Mouse (Mus musculus) spleen, postnatal 10 days (tissue): ENCODE measurements around the gene Gns.

ENCODE experiments used
- DNase-seq, 2 experiments: peaks; one replicate each; pipeline ENCODE4 v3.0.0; 2021 to 2022; ENCODE audit warnings: low spot score in 2 of 2

Gene Gns

DNA sequence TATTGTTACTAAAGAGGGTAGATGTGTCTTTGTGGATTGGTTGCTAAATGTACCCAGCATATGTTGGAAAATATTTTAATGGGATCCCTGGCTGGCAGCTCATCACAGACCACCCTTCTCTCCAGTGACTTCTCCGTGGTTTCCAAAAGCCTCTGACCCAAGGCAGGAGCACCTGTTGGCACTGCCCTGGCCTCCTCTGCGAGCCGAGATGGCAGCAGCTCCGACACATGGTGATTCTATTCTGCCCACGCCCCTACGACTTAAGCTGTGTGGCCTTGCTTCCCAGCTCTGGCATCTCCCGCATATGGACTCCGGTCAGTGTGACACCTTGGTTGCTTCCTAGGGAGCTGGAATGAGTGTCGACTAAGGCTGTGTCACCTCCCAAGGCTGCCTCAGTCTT is 38.2 kb downstream of the Gns start:
- DNase-seq = no peak

DNA sequence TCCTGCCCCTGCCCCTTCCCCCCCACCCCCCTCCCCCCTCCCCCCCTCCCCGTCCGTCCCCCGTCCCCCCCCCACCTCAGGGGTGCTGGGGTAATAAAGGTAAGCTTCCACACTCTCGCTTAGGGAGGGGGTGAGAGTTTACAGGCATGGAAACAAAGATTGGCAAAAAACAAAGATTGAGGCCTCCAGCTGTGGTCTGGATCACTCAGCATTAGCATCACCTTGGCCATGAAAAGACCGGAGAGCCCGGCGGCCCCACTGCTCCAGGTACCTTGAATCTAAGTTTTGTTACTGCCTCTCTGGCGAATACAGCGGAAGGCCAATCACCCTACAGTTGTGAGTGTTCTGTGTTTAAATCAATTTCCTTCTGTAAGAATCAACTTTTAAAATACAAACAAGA is 39.1 kb downstream of the Gns start:
- no peak for DNase-seq

DNA sequence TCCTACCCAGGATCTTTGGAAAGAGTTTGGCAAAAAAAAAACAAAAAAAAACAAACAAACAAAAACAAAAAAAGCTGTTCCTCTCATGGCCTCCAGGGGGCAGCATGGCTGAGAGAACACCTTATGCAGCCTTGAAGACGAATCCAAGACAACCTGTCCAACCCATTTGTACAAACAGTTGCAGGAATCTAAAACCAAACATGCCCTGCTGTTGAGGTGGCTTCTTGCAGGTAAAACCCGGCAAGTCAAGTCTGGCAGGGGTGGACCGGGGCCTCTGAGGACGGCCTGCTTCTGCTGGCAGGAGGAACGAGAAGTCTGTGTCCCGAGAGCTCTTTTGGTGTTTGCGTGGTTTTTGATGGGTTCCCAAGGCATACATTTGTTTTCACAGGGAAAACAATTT is 44.8 kb downstream of the Gns start:
- peak in 1 of 2 experiments; percentile 59 for DNase-seq

DNA sequence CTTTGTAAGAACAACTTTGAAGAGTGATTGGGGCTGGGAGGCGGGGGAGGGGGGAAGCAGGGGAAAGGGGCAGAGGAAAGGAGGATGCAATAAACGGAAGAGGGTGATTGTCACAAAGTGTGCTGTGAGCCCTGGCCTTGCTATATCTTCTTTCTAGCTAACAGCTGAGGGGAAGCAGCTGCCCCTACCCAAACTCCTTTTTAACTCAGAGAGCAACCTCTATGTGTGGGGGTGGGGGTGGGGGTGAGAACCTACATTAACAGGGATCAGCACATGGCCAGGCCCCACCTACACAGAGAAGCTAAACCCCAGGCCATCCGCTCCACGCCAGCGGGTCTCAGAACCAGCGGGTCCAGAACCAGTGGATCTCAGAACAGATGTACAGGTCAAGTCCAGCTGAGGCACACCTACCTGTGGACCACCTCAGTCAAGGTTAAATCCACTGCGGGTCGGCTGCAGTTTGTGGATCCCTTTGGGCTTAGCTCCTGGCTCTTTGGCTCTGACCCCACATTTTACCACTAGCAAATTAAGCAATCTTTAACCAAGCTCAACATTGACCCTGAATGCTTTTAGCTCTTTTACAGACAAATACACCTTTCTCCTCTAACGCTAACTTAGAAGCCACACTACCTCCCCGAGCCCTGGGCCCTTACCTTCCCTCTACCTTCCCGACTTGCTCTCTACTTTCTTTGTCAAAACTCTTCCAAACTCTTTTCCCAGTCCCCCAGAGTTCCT is 47.0 kb downstream of the Gns start:
- DNase-seq = no peak

DNA sequence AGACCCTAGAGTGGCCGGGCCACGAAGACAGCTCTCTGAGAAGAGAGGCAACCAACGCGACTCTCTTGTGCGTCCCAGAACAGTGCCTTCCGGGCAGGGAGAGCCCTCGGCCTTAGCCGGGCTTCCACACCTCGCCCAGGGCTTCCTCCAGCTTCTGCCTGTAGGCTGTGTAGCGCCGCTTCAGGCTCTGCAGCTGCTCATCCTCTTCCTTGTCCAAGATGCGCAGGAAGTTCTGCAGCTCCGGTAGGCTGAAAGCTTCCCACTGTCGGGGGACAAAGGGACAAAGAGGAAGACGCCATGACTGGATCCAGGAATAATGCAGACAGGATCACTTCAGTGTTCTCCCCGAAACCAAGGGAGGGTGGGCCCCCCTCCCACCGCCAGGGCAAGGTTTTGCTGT is 47.9 kb downstream of the Gns start:
- DNase-seq = no peak

DNA sequence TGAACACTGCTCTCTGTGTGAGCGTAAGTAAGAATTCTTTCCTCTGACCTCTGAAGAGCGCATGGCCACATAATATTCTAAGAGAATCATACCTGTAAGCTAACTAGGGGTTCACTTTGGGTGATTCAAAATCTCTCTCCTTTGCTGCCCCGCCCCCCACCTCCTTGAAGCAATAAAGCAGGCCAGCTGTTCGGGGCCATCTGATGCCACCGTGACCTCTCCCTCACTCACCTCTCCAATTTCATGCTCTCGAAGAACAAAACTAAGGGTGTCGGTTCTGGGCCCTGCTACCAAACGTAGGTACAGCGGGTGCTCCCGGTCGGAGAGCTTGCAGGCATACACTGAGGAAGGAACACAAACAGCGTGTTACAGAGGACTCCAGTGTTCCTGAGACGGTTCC is 49.2 kb downstream of the Gns start:
- no peak for DNase-seq

DNA sequence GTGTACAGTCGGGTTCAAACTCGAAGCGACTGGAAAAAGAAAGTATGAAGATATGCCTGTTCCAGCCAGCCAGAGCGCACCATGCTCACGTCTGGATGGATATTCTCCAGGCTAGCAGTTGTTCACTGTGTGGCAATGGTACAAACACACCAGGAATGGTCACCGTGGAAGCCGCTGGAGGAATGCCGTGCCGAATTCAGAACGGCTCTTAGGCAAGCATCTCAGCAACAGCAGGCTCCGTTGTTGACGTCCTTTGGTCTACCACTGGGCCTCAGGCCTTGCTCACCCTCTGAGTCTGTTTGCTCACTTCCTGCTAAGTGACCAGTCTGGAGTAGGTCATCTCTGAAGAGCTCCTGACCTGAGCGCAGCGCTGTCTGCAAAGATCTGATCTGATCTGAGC is 53.9 kb downstream of the Gns start:
- no peak for DNase-seq

DNA sequence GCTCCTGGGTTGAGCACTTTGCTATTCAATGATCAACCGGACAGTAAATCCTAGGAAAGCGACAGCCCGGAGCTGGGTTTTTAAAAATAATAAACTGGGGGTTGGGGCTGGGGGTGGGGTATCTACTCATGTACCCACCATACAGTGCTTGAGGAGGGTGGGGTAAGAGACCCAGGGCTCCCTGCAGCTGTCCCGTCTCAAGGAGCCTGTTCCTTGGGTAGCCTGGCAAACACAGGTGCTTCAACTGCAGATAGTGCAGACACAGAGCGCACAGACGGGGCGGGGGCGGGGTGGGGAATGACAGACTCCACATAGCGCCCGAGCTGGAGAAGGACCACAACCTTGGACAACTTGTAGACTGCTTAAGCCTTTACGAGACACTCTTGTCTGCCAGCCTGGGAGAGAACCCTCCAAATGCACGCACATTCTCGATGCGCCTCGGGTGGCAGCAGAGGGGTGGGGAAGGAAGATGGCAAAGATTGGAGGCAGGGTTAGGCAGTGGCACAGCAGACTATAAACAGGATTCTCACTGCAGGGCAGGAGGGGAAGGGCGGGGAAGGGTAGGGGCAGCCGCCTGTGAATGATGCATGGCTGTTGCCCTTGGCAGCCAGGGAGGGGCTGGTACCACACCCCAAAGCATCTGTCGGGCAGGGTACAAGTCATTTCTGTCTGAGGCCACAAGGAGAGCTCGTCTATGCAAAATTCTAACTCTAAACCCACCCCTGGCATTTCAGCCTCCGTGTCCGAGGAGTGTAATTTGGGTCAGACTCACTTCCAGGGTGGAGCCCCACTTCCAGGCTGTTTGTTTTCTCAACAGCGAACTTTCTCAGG is 55.0 kb downstream of the Gns start:
- peak in 1 of 2 experiments; percentile 63 for DNase-seq

DNA sequence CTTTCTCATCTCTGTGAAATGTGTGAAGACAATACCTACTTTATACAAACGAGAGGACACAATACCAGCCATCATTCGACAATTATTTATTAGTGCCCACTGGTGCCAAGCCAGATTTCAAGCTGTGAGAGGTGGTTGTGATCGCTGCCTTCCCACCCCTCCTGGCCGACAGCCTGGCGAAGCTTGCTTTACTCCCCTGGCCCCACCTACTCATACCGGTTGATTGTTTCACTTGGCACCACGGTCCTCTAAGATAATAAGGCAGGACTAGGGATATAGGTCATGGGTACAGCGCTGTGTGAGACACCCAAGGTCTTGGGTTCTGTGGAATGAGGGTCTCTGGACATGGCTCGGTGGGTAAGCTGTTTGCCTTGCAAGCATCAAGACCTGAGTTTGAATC is 56.1 kb downstream of the Gns start:
- no peak for DNase-seq

DNA sequence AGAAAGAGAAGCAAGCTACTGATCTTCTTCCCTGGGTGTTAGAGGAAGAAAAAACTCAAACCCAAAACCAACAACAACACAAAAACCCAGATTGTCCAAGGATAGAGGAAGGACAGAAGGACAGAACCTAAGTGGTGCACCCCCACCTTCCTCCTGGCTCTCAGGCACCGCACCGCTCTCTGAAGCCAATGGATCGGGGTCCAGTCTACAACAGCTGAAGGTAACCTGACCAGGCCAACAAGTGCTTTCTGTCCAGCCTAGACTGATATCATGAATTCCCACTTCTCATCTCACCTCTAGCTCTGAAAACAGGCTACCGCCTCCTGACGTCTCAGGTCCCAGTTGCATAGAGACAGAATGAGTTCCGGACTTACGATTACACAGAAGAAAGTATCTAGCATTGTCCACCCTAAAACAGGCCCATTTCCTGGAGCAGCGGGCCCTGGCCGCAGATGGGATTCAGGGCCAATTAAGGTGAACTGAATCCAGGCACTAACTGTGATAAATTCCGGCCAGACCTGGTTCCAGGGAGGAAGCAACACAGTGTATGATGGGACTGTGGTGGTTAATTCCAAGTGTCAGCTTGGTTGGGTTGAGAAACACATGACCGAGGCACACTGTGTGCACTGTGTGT is 56.9 kb downstream of the Gns start:
- no peak for DNase-seq

DNA sequence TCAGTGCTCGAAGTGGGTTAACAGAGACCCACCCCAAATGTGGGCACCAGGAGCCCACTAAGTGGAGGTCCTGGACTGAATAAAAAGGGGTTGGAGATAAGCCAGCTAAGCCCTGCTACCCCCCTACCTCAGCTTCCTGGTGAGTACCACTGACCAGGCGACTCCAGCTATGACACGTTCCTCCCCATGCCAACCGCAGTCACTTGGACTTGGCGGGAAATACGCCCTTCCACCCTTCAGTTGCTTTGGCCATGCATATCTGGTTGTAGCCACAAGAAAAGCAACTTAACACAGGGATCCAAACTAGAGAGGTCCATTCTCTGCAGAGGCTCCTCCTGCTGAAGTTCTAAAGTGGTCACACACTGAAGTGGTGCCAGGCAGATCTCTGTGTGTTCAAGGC is 57.4 kb downstream of the Gns start:
- DNase-seq = no peak

DNA sequence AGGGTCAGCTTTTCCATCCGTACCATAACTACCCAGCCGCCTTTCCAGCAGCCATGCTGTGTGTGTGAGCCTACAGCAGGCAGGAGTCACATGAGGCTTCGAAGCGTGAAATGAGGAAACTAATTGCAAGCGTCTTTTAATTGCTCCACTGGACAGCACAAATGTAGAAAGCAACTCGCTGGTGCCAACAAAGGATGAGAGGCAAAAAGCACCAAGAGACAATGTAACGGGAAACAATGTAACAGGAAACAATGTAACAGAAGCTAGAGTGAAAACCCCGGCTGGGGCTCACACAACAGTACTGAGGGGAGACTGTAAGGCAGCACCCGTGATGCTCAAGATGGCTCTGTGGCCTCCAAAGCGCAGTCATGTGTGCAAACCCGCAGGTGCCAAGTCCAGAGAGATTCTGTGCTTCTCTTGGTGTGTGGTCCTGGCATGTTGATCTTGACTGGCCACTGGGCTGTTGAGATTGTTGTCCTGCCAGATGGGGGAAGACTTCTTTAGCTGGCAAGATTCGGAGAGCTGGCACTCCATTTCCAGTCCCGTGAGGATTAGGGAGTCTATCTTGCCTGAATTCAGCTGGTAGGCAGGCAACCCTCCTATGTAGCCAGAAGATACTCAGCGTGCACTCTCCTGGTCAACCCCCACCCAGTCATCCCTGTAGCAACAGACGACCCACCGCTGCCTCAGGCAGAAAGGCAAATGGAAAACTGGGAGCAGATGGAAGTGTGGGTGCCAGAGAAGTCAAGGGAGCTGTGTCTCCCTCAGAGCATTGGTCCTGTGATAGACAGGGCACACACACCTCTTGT is 58.9 kb downstream of the Gns start:
- no peak for DNase-seq

DNA sequence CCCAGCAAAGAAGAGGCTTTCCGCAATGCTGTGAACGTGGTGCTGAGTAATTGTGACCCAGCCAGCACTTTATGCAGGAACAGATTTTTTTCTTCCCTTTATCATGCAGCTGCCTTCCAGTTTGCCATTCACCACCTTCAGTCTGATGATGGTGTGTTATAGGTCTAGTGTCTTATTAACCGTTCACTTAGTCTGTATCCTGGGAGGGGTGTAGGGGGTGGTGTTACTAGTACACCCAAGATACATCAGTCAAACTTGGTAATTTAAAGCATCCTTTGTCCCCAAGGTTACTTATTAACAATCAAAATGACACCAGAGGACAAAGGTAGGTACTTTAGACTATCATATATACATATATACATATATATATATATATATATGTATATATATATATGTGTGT is 59.6 kb downstream of the Gns start:
- DNase-seq = no peak

DNA sequence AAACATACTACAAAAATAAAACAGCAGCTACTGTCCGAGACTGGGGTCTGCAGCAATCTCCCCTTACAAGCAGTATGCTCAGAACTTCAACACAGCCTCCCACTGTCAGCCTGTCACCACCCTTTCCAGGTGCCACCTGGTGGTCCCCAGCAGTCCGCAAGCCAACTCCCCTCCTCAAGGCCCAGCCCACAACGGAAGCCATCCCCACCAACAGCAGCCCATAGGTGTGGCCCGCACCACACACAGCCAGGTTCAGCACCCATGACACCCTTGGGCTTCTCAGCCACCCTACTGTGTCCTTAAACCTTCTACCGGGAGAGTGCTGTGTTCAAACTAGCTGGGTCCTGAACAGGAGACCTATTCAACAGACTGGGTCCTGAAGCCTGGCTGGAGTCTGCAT is 60.2 kb downstream of the Gns start:
- DNase-seq = no peak

DNA sequence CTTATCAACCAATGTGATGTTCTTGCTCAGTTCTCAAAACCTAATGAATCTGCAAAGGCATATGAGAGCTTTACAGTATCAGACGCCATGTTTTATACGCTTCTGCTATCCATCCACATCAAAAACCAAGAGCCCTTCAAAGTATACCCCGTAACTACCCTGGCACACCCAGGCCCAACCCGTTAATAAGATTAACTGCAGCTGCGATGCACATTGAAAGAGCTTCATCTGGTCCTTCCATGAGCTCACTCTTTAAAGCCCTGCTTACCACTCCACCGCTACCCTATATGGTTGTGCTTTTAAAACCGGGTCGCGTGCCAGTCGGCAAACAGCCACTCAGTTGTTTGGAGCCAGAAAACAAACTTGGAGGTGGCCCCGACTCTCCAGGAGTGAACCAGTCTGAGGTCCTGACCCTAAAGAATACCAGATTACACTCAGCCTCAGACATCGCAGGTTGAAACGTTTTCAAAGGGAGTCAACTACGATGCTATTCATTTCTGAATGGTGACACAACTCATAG is 60.7 kb downstream of the Gns start:
- no peak for DNase-seq

DNA sequence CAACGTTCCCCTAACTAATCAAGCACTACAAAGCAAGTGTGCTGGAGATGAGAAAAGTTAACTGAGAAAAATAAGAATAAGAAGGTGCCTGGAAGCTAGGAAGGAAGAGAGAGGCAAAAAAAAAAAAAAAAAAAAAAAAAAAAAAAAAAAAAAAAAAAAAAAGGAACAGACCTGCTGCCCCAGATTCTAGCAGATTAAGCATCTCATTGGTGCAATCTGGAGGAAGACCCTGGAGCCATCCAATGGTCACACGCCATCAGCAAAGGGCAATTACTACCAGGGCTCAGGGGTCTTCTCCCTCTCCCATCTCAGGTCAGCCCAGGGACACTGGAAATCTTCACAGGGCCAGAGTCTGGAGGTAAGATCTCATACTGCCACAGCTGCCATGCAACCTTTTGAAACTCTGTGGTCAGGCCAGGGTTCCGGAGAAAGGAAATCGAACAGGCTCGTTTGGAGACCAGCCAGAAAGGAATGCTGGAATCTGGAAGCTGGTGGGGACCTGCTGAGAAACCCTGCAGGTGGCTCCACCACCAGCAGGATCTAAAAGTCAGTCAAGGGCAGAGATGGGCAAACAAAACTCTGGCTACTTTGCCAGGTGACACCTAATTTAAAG is 61.7 kb downstream of the Gns start:
- DNase-seq = no peak

DNA sequence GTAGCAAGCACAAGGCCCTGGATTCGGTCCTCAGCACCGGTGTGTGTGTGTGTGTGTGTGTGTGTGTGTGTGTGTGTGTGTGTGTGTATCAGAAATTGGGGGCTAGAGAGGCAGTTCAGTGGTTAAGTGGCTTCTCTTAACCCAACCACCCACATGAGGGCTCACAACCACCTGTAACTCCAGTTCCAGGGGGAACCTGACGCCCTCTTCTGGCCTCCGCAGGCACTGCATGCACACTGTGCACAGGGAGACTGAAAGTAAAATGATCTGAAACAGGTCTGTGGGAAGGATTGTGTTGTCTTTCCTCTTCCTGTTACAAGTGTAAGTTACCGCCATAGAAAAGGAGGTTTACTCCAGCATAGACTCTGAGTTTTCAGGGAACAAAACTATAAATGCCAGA is 62.2 kb downstream of the Gns start:
- DNase-seq = peak in 1 of 2 experiments; percentile 76

DNA sequence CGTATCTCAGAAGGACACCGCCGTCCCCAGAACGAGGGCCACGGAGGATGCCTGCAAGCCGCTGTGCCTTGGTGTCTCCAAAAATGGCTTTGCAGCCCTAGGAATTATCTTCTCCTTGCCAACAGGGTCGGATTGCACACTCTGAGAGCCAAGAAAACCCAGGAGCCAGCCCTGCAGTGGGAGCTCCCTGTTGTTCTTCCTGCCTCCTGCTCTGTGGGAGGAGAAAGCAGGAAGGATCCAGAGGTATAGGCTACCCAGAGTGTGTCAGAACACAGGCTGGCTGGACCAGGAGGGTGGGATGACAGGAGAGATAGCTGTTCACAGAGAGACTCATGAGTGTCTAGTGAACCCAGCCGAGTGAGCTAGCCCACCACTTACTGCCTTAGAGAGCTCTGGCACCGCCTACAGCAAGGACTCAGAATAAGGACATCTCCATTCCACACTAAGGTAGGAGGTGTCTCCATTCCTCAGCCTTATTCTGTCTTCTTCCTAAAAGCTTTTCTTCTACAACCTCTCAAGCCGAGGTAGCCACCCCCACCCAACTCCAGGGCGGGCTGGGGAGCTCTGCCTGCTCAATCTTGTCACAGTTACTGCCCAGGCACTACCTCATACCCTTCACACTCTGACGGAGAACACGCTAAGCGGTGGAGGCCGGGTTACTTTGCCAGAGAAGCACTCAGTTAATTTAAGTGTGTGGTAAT is 63.3 kb downstream of the Gns start:
- DNase-seq = no peak

DNA sequence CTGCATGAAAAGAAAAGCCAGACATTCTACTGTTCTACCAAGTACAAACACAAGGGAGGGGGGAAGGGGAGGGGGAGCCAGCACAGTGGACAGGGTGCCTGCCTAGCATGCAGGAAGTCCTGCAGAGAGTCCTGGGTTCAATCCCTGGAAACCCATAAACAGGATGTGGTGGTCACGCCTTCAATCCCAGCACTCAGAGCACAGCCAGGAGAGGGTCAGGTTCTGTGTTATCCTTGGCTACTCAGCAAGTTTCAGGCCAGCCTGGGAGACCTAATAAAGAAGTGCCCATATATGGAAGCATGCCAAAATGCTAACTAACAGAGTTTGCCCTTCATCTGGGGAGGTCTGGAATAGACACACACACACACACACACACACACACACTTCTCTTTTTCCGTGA is 64.2 kb downstream of the Gns start:
- DNase-seq = no peak

DNA sequence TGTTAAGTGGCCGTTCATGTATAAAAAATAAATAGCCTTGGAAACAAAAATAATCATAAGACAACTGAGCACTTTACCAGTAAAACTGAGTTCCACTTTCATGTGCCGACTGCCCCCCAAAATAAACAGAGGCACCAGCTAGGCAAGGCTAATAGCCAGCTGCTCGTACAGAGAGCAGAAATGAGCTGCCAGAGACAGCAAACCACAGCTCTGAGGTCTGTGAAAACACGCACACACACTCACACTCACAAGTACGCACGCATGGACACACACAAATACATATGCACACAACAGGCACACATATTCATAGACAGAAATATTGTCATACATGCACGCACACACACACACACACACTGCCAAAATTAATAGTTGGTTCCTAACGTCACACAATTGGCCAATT is 64.7 kb downstream of the Gns start:
- DNase-seq = no peak
